Mouse (Mus musculus) olfactory bulb, adult 2 months (tissue): Measurements from ENCODE around the gene Adat3.

Experiments used
- CTCF ChIP-seq: fragments of 200-500 bp; IDR thresholded peaks from 2 replicates; pipeline ENCODE4 v1.5.1; 2012; ENCODE audit warnings: low read depth, mild to moderate bottlenecking, low read length, moderate library complexity; ENCODE audit not compliant: insufficient read depth
- POLR2A ChIP-seq: fragments of 200-500 bp; IDR thresholded peaks from 2 replicates; pipeline ENCODE4 v1.6.1; 2012; ENCODE audit warnings: mild to moderate bottlenecking, low read depth, low read length, moderate library complexity; ENCODE audit not compliant: insufficient read depth

- peak; percentile 88; the same call in 1 of the 2 replicates for TF ChIP-seq CTCF
- TF ChIP-seq POLR2A = no peak
Measured at GRCm38 (mm10) chr10:80566375-80567092, 36.1 kb upstream of the Adat3 start.
